Mouse (Mus musculus): Measurements from ENCODE around the gene Atp6v1g2.

DNA sequence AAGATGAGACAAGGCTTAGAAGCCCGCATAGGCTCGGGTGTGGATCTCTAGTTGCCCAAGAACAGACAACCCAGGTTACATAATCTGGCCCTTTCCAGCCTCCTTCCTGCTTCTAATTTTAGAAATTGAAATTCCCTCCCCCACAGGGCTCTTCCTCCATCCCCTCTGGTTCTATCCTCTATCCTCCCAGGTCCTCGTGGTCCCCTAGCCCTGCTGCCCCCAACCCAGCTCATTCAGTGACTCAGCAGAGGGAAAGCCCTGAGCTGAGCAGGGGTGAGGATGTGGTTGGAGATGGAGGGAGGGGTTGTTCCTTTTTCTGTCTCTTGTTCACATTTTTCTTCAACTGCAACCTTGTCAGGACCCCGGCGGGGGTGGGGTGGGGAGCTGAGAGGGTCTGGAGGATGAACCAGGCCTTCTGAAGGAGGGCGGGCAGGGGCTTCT is 13.8 kb upstream of the Atp6v1g2 start:
- TF ChIP-seq CTCF (IDR thresholded peaks at IDR 0.05; ENCODE audit: low read depth): no peak
- no peak for TF ChIP-seq EP300 (optimal IDR thresholded peaks at IDR 0.05)

All from stomach, postnatal 0 days (tissue).